Mouse (Mus musculus) limb, embryonic 11.5 days (tissue): ENCODE results near the gene Tspan14. TPM values are rescaled to one million over a fixed set of nuclear protein-coding genes. Genes with fewer than 3 reads are reported as not detected.

ENCODE experiments used
- ATAC-seq: fragments of 200-750 bp; cut with Nextera tagmentation; 2 replicates; pipeline ENCODE4 v1.8.0; 2017; ENCODE audit warnings: low read depth; ENCODE audit not compliant: insufficient number of reproducible peaks, low FRiP score, low TSS enrichment
- DNase-seq: peaks from one replicate; pipeline ENCODE4 v3.0.0-alpha.2; 2015; ENCODE audit warnings: low spot score
- H3K27ac ChIP-seq: fragments of 300-500 bp; sonication (generic); replicated peaks from 2 replicates; pipeline ENCODE4 v1.5.1; 2014; ENCODE audit warnings: low read depth, mild to moderate bottlenecking, low read length
- H3K27me3 ChIP-seq: fragments of 300-500 bp; sonication (generic); 2 replicates; pipeline ENCODE4 v1.6.1; 2014; ENCODE audit warnings: mild to moderate bottlenecking, low read length, mixed read lengths; ENCODE audit not compliant: control insufficient read depth, insufficient read depth
- H3K36me3 ChIP-seq: fragments of 300-500 bp; sonication (generic); 2 replicates; pipeline ENCODE4 v1.6.1; 2014; ENCODE audit warnings: mild to moderate bottlenecking, low read length, moderate library complexity, mixed read lengths; ENCODE audit not compliant: control insufficient read depth, insufficient read depth
- H3K4me1 ChIP-seq: fragments of 300-500 bp; sonication (generic); 2 replicates; pipeline ENCODE4 v1.6.1; 2014; ENCODE audit warnings: low read length, mixed read lengths; ENCODE audit not compliant: control insufficient read depth, insufficient read depth
- H3K4me2 ChIP-seq: fragments of 300-500 bp; sonication (generic); 2 replicates; pipeline ENCODE4 v1.6.1; 2014; ENCODE audit warnings: low read depth, mild to moderate bottlenecking, moderate library complexity; ENCODE audit not compliant: severe bottlenecking
- H3K4me3 ChIP-seq: fragments of 300-500 bp; sonication (generic); 2 replicates; pipeline ENCODE4 v1.5.1; 2014; ENCODE audit warnings: low read depth, low read length
- H3K9ac ChIP-seq: fragments of 300-500 bp; sonication (generic); 2 replicates; pipeline ENCODE4 v1.6.1; 2014; ENCODE audit warnings: mild to moderate bottlenecking, low read length
- H3K9me3 ChIP-seq: fragments of 300-500 bp; sonication (generic); 2 replicates; pipeline ENCODE4 v1.6.1; 2016; ENCODE audit warnings: low read length; ENCODE audit not compliant: control insufficient read depth
- WGBS: fragments of 180-500 bp; shearing (Covaris S2); extraction: QIAGEN DNeasy Blood & Tissue Kit; methylation state at CpG from one replicate; pipeline ENCODE4 v1.1.7; 2014; 5-methylcytosine and 5-hydroxymethylcytosine counted together
- polyA plus RNA-seq: library from polyadenylated mRNA; unstranded; fragments of >200 nt; fragmentation: Nextera tagmentation; extraction: Ambion mirVana; gene quantifications from 2 replicates; pipeline ENCODE4 v1.2.1, GENCODE M21; 2014

The Tspan14 gene
- polyA plus RNA-seq, 1 experiment from 2014 or later, result 87.0 TPM

DNA sequence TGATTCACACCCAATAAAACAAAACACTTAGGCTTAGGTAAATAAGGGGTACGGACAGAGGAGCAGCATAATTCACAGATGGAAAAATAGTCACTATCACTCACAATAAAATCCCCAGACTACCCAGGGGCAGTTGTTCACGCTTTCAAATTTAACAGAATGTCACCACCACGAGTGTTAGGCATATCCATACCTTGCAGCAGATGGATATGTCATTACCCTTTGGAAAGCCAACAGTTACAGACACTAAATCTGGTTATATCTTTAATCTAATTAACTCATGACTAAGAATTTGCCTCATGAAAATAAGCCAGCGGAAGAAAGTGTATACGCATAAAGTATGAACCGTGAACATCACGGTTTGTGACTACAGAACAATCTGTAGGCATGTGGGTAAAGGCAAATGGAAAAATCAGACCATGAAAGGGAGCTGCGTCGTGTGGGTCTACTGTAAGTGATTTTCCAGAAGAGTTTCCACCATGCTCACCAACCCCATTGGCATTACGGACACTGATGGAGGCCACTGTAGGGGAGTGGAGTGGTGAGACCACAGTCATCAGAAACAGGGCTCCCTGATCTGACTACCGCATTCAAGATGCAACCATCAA lies 28.1 kb downstream of the Tspan14 start:
- DNase-seq (no peak), ATAC-seq (no peak)
- no peak overlapping the region for H3K9ac ChIP-seq
- H3K4me3 ChIP-seq, result no peak overlapping the region
- H3K27ac ChIP-seq, result no peak overlapping the region
- no peaks in the 10 kb centered on the region for H3K27me3 ChIP-seq
- no peak overlapping the region for H3K4me2 ChIP-seq
- WGBS, result 83% methylated on average over 11 of the region's 11 CpGs
- H3K36me3 ChIP-seq, result no peaks in the 10 kb centered on the region
- no peaks in the 10 kb centered on the region for H3K9me3 ChIP-seq
- H3K4me1 ChIP-seq, result no peaks in the 10 kb centered on the region

DNA sequence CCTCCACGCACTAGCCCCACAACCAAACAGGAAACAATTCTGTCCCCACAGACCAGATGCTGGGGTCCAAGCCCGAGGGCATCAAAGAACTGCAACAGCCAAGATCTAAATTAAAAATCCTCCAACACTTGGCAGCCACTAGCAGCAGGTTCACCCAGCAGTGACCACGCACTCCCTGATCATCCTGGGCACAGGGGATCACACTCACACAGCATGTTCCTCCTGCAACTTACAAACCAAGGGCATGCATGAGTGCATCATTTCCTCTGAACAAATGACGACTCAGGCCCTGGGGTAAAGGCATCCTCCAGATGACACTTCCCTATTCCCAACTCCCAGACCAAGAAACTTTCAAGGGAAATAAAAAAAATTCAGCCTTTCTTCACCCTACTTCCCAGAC lies 29.6 kb downstream of the Tspan14 start:
- H3K4me3 ChIP-seq, result no peak overlapping the region
- DNase-seq, result no peak
- H3K36me3 ChIP-seq, result no peaks in the 10 kb centered on the region
- no peak overlapping the region for H3K4me2 ChIP-seq
- no peaks in the 10 kb centered on the region for H3K27me3 ChIP-seq
- no peak overlapping the region for H3K27ac ChIP-seq
- 82% methylated on average over 4 of the region's 4 CpGs for WGBS
- no peak overlapping the region for H3K9ac ChIP-seq
- no peaks in the 10 kb centered on the region for H3K9me3 ChIP-seq
- no peaks in the 10 kb centered on the region for H3K4me1 ChIP-seq
- no peak for ATAC-seq

DNA sequence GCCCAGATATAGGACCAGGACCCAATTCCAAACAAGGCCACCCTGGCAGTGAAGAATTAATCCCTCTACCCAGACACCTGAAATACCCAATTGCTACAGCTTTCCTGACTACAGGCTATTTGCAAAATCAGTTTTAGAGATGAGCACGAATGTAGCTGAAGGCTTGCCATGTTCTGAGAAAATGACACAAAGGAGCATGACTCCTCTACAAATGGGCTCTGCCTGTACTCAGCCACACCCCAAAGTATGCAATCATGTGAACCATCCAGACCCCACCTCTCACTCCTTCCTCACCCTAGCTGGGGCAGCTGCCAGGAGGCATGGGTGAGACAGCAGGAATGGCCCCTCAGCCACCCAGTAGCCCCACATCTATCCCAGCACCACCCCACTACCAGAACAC lies 31.1 kb downstream of the Tspan14 start:
- H3K4me1 ChIP-seq, result peaks cover 7% of the 10 kb centered on the region
- H3K27me3 ChIP-seq, result no peaks in the 10 kb centered on the region
- no peak overlapping the region for H3K27ac ChIP-seq
- no peak overlapping the region for H3K9ac ChIP-seq
- H3K9me3 ChIP-seq, result no peaks in the 10 kb centered on the region
- no peak overlapping the region for H3K4me2 ChIP-seq
- no peak for DNase-seq
- H3K4me3 ChIP-seq, result no peak overlapping the region
- ATAC-seq, result no peak
- 88% methylated on average over 1 of the region's 1 CpGs for WGBS
- no peaks in the 10 kb centered on the region for H3K36me3 ChIP-seq

DNA sequence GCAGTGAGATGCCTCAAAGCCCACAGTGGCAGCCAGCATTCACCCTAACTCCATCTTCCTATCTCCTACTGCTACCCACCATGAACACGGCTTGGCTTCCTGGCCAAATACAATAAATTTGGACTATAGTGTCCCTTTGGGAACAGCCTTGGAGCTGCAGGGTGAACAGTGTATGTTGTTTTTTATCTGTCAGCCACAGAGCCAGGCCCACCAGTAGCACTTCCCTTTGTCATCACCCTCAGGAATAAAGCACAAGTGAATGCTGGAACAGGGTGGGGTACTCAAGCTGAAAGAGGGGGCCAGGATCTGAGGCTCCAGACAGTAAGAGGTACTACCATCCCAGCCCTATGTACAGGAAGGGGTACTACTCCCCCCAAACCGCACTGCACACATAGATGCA lies 31.6 kb downstream of the Tspan14 start:
- peaks cover 7% of the 10 kb centered on the region for H3K4me1 ChIP-seq
- H3K4me2 ChIP-seq, result no peak overlapping the region
- no peaks in the 10 kb centered on the region for H3K9me3 ChIP-seq
- H3K9ac ChIP-seq, result no peak overlapping the region
- H3K27ac ChIP-seq, result no peak overlapping the region
- DNase-seq (no peak), ATAC-seq (no peak)
- no peaks in the 10 kb centered on the region for H3K36me3 ChIP-seq
- 96% methylated on average over 2 of the region's 2 CpGs for WGBS
- H3K4me3 ChIP-seq, result no peak overlapping the region
- H3K27me3 ChIP-seq, result no peaks in the 10 kb centered on the region

DNA sequence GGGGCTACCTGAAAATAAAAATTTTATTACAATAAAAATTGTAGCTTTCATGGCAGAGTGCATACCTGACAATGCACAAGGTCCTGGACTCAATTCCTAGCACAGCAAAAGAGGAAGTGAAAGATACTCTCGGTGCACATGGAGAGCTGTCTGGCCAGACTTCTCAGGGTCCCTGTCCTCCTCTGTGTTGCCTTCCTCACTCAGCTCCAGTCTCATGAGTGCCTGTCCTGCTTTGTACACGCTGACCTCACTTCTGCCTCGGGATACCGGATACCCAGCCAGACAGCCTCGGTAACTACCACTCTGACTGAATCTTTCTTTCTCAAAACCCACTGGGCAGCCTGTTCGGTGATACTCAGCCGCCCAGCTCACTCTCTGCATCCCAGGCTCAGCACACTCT lies 33.3 kb downstream of the Tspan14 start:
- ATAC-seq (no peak), DNase-seq (no peak)
- Histone ChIP-seq H3K9me3 (no peaks in the 10 kb centered on the region), H3K27me3 (no peaks in the 10 kb centered on the region), H3K4me1 (peaks cover 7% of the 10 kb centered on the region), H3K4me3 (no peak overlapping the region), H3K9ac (no peak overlapping the region), H3K36me3 (no peaks in the 10 kb centered on the region), H3K27ac (no peak overlapping the region), H3K4me2 (no peak overlapping the region)
- WGBS, result 89% methylated on average over 7 of the region's 7 CpGs

DNA sequence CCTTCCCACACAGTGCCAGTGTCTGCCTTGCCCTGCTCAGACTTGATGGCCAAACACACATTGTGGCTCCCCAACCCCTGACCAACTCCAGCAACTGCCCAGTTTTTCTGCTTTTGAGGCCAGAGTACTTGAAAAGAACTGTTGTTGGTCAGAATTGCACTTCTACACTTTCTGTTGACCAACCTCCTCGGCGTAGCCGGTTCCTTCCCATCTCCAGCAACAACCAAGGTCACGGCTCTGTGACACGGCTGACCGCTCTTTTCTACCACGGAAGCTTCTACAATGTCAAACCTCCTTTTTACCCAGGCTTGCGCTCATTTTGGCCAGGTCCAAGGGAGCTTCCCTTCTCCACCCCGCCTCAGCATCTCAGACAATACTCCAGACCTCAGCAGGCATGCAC lies 34.4 kb downstream of the Tspan14 start:
- Histone ChIP-seq H3K4me2 (no peak overlapping the region), H3K9ac (no peak overlapping the region), H3K9me3 (no peaks in the 10 kb centered on the region), H3K27ac (no peak overlapping the region), H3K27me3 (no peaks in the 10 kb centered on the region), H3K4me1 (peaks cover 7% of the 10 kb centered on the region), H3K36me3 (no peaks in the 10 kb centered on the region), H3K4me3 (no peak overlapping the region)
- ATAC-seq, result no peak
- DNase-seq, result no peak
- 94% methylated on average over 9 of the region's 9 CpGs for WGBS

DNA sequence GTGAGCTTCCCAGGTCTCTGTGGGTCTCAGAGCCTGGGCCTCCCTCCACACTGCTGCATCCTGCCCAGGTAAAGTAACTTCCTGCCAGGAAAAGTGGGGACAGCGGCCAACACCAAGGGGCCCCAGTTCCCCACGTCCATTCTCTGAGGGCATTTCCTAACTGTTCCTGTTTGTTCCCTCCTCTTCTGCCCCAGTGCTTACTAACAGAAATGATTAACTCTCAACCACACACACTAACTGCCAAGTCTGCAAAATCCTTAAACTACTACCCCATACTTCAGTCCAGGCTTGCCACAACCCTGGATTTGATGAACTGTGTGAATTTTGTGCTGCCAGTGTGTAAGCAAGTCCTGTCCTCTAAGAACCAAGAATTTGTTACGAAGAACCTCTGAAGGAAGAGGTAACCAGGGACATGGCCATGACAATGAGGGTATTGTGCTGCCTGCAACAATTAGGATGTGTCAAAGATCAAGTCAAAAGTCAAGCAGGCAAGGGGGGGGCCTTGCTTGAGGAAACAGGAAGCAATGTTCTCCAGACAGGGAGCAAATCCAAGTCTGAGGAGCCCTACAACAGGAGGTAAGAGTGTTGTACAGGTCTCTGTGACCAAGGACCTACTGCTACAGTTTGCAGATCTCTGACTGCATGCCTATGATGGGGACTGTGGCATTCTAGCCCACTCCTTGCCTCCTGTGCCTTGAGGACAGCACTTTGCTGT lies 35.3 kb downstream of the Tspan14 start:
- H3K9ac ChIP-seq, result no peak overlapping the region
- ATAC-seq (no peak), DNase-seq (no peak)
- H3K4me3 ChIP-seq, result no peak overlapping the region
- no peak overlapping the region for H3K4me2 ChIP-seq
- H3K36me3 ChIP-seq, result no peaks in the 10 kb centered on the region
- peaks cover 7% of the 10 kb centered on the region for H3K4me1 ChIP-seq
- no peak overlapping the region for H3K27ac ChIP-seq
- WGBS, result 79% methylated on average over 3 of the region's 3 CpGs
- no peaks in the 10 kb centered on the region for H3K9me3 ChIP-seq
- no peaks in the 10 kb centered on the region for H3K27me3 ChIP-seq

DNA sequence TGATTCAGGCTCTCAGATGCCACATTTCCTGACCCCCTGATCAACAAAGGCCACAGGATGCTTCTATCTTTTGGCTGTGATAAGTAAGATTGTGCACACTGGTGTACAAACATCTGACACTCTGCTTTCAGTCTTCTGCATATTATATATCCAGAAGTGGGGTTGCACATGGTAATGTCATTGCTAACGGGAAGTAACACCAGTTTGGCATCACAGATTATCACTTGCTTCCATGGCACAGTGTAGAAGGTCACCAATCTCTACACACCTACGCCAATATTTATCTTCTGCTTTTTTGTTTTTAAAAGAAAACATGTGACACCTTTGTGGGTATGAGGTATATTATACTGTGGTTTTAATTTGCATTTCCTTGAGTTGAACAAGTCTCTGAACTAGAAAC lies 36.7 kb downstream of the Tspan14 start:
- no peaks in the 10 kb centered on the region for H3K27me3 ChIP-seq
- DNase-seq (no peak), ATAC-seq (no peak)
- peaks cover 7% of the 10 kb centered on the region for H3K4me1 ChIP-seq
- WGBS, result 92% methylated on average over 2 of the region's 2 CpGs
- no peak overlapping the region for H3K4me3 ChIP-seq
- no peaks in the 10 kb centered on the region for H3K9me3 ChIP-seq
- no peaks in the 10 kb centered on the region; the same call in 1 of the 2 replicates for H3K36me3 ChIP-seq
- no peak overlapping the region for H3K9ac ChIP-seq
- H3K27ac ChIP-seq, result no peak overlapping the region
- no peak overlapping the region for H3K4me2 ChIP-seq

DNA sequence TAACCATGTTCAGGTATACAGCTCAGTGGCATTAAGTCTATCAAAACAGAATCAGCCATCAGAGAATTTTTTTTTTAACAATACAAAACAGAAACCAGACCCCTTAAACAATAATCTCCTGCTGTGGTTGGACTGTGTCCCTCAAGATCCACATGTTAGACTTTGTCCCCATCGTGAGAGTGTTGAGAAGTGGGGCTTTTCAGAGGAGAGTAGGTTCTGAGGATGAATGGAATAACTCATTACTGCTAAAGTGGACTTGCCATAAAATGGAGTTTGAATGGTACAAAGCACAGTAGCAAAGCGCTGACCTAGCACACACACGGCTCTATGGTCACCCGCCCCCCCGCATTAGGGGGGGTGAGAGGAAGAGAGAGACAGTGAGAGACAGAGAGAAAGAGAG lies 37.7 kb downstream of the Tspan14 start:
- peaks cover 12% of the 10 kb centered on the region for H3K4me1 ChIP-seq
- ATAC-seq, result no peak
- no peak for DNase-seq
- no peaks in the 10 kb centered on the region for H3K9me3 ChIP-seq
- H3K27ac ChIP-seq, result no peak overlapping the region
- no peak overlapping the region for H3K4me2 ChIP-seq
- WGBS, result 86% methylated on average over 5 of the region's 5 CpGs
- no peaks in the 10 kb centered on the region; the same call in 1 of the 2 replicates for H3K36me3 ChIP-seq
- no peak overlapping the region for H3K9ac ChIP-seq
- H3K4me3 ChIP-seq, result no peak overlapping the region
- H3K27me3 ChIP-seq, result no peaks in the 10 kb centered on the region
